Mouse (Mus musculus): Measurements from ENCODE around the gene Chrnb2. TPM values are rescaled to one million over a fixed set of nuclear protein-coding genes. Genes with fewer than 3 reads are reported as not detected.

The Chrnb2 gene
- polyA plus RNA-seq, 1 experiment from 2014 or later: 0.27 TPM

DNA sequence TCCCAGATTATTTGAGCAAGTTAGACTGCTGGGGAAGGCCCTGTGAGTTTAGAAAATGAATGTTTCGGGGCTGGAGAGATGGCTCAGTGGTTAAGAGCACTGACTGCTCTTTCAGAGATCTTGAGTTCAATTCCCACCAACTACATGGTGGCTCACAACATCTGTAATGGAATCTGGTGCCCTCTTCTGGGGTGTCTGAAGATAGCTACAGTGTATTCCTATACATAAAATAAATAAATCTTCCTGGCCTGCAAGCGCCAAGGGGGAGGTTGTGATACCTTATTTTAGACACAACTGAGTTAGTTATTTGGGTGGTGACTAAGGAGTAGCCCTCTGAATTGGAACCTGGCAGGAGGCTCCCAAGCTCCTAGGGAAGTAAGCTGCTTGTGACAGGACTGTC, 35.6 kb downstream of the Chrnb2 start:
- no peaks in the 10 kb centered on the region for H3K27me3 ChIP-seq (ENCODE audit: insufficient read depth, low read length)
- no peak overlapping the region for H3K4me3 ChIP-seq (ENCODE audit: low read depth, low read length)
- no peak overlapping the region for H3K9ac ChIP-seq (replicated peaks)
- H3K36me3 ChIP-seq (replicated peaks; ENCODE audit: insufficient read depth, low read length): peaks cover 10% of the 10 kb centered on the region
- H3K27ac ChIP-seq (ENCODE audit: low read depth): no peak overlapping the region
- peaks cover 21% of the 10 kb centered on the region for H3K4me1 ChIP-seq (ENCODE audit: insufficient read depth)
- no peak for ATAC-seq
- H3K9me3 ChIP-seq (ENCODE audit: low read length): no peaks in the 10 kb centered on the region
- no peak overlapping the region for H3K4me2 ChIP-seq (ENCODE audit: low read depth, low read length)
- TF ChIP-seq CTCF (IDR thresholded peaks at IDR 0.05; ENCODE audit: low read depth): peak; percentile 34
- TF ChIP-seq EP300 (IDR thresholded peaks at IDR 0.05; ENCODE audit: low read depth): no peak
- no peak for DNase-seq
- 73% methylated on average over 2 of the region's 2 CpGs for WGBS (ENCODE audit: insufficient replicate concordance)

DNA sequence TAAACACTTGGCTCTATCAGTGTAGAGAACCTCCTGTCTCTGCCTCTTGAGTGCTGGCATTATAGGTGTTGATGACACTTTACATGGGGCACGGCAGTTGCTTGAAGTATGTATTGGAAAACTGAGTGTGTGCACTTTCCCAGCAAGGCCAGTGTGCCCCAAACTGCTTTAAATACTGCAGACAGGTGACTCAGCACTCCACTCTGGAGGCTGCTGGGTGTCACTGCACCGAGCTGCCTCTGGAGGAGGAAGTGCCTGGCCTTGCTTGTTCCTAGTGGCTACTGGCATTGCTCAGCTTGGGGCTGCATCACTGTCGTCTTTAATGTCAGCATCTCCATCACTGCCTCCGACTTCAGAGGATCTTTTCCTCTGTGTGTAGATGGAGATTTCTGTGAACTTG, 37.4 kb downstream of the Chrnb2 start:
- TF ChIP-seq CTCF (IDR thresholded peaks at IDR 0.05; ENCODE audit: low read depth): peak; percentile 83
- no peak for TF ChIP-seq EP300 (IDR thresholded peaks at IDR 0.05; ENCODE audit: low read depth)
- 10% methylated on average over 4 of the region's 4 CpGs for WGBS (ENCODE audit: insufficient replicate concordance)

DNA sequence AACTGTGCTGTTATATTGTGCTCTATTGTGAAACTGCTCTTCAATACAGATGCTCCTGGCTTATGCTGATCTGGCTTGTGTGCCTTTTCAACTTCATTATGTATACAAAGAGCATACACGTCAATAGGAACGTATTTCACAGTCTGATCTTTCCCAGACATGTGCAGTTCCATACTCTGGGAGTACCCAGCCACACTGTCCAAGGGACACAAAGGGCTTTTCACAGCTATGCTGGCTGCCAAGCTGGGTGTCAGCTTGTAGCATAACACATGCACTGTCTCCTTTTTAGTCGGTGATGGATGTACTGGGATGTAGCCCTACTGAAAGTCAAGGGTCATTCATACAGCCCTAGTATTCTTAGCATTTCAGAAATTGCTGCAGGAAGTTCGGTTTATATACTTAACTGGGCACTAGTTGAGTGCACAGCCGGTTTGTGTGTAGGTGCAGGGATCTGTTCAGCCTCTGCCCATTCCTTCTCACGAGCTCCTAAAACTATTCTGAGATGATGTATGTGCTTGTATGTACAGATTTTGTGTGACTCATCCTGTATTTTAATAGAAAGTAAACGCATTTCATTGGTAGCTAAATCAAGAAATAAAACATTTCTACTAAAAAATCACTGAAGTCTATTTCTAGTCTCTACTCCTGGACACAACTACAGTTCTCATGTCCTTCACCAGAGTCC, 40.9 kb downstream of the Chrnb2 start:
- ATAC-seq: no peak
- WGBS (ENCODE audit: insufficient replicate concordance): 74% methylated on average over 7 of the region's 7 CpGs

More for the DNA sequence above, 37.4 kb downstream of the Chrnb2 start:
- H3K4me2 ChIP-seq (ENCODE audit: low read depth, low read length): no peak overlapping the region
- H3K36me3 ChIP-seq (replicated peaks; ENCODE audit: insufficient read depth, low read length): no peaks in the 10 kb centered on the region
- H3K9ac ChIP-seq (replicated peaks): no peak overlapping the region
- H3K4me1 ChIP-seq (ENCODE audit: insufficient read depth): peaks cover 17% of the 10 kb centered on the region
- ATAC-seq: no peak
- no peak overlapping the region for H3K4me3 ChIP-seq (ENCODE audit: low read depth, low read length)
- no peaks in the 10 kb centered on the region for H3K27me3 ChIP-seq (ENCODE audit: insufficient read depth, low read length)
- no peak overlapping the region for H3K27ac ChIP-seq (ENCODE audit: low read depth)
- DNase-seq: peak; percentile 70
- H3K9me3 ChIP-seq (ENCODE audit: low read length): no peaks in the 10 kb centered on the region

DNA sequence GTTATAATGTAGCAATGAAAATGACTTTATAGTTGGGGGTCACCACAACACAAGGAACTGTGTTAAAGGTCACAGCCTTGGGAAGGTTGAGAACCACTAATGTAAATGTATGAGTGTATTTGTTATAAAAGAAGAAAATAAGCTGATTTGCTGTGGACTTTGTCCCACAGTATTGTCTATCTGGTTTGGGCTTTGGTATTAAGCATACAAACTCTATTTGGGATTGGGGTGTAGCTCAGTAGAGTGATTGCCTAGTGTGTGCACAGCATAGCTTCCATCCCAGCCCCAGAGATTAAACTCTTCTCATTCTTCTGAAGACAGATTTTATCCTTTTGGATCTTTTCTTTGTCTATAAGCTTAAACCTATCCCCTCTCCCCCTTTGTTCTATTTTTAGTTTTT, 42.4 kb downstream of the Chrnb2 start:
- Histone ChIP-seq H3K9ac (replicated peaks) (no peak overlapping the region), H3K4me1 (ENCODE audit: insufficient read depth) (no peaks in the 10 kb centered on the region), H3K27ac (ENCODE audit: low read depth) (no peak overlapping the region), H3K4me3 (ENCODE audit: low read depth, low read length) (no peak overlapping the region), H3K4me2 (ENCODE audit: low read depth, low read length) (no peak overlapping the region), H3K27me3 (ENCODE audit: insufficient read depth, low read length) (no peaks in the 10 kb centered on the region), H3K36me3 (replicated peaks; ENCODE audit: insufficient read depth, low read length) (no peaks in the 10 kb centered on the region), H3K9me3 (ENCODE audit: low read length) (no peaks in the 10 kb centered on the region)
- ATAC-seq (no peak), DNase-seq (no peak)
- TF ChIP-seq EP300 (IDR thresholded peaks at IDR 0.05; ENCODE audit: low read depth) (no peak), CTCF (IDR thresholded peaks at IDR 0.05; ENCODE audit: low read depth) (no peak)

More for the DNA sequence above, 40.9 kb downstream of the Chrnb2 start:
- H3K27ac ChIP-seq (ENCODE audit: low read depth): no peak overlapping the region
- H3K9me3 ChIP-seq (ENCODE audit: low read length): no peaks in the 10 kb centered on the region
- no peaks in the 10 kb centered on the region for H3K36me3 ChIP-seq (replicated peaks; ENCODE audit: insufficient read depth, low read length)
- H3K4me3 ChIP-seq (ENCODE audit: low read depth, low read length): no peak overlapping the region
- H3K4me1 ChIP-seq (ENCODE audit: insufficient read depth): no peaks in the 10 kb centered on the region
- TF ChIP-seq CTCF (IDR thresholded peaks at IDR 0.05; ENCODE audit: low read depth) (no peak), EP300 (IDR thresholded peaks at IDR 0.05; ENCODE audit: low read depth) (no peak)
- no peaks in the 10 kb centered on the region for H3K27me3 ChIP-seq (ENCODE audit: insufficient read depth, low read length)
- H3K9ac ChIP-seq (replicated peaks): no peak overlapping the region
- H3K4me2 ChIP-seq (ENCODE audit: low read depth, low read length): no peak overlapping the region
- DNase-seq: no peak

DNA sequence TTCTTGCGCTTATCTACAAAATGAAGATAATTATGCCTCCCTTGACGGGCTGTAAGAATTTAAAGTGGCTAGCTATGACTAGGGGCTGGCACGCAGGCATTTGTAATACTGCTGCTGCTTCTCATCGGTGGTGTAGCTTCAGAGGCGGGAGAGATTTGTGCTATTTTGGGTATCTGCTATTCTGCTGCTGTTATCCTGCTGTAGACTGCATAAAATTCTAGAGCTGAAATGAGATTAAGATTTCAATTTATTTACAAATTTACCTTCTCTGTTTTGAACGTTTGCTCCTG, 48.5 kb downstream of the Chrnb2 start:
- H3K27ac ChIP-seq (ENCODE audit: low read depth): no peak overlapping the region
- no peaks in the 10 kb centered on the region for H3K36me3 ChIP-seq (replicated peaks; ENCODE audit: insufficient read depth, low read length)
- WGBS (ENCODE audit: insufficient replicate concordance): 55% methylated on average over 6 of the region's 6 CpGs
- TF ChIP-seq CTCF (IDR thresholded peaks at IDR 0.05; ENCODE audit: low read depth) (no peak), EP300 (IDR thresholded peaks at IDR 0.05; ENCODE audit: low read depth) (no peak)
- H3K27me3 ChIP-seq (ENCODE audit: insufficient read depth, low read length): no peaks in the 10 kb centered on the region
- no peak overlapping the region for H3K4me3 ChIP-seq (ENCODE audit: low read depth, low read length)
- peak overlapping the region; percentile 98 for H3K4me2 ChIP-seq (ENCODE audit: low read depth, low read length)
- DNase-seq (no peak), ATAC-seq (no peak)
- H3K9ac ChIP-seq (replicated peaks): peak overlapping the region; percentile 61; the same call in 1 of the 2 replicates
- peaks cover 12% of the 10 kb centered on the region; the same call in 1 of the 2 replicates for H3K4me1 ChIP-seq (ENCODE audit: insufficient read depth)
- no peaks in the 10 kb centered on the region for H3K9me3 ChIP-seq (ENCODE audit: low read length)

DNA sequence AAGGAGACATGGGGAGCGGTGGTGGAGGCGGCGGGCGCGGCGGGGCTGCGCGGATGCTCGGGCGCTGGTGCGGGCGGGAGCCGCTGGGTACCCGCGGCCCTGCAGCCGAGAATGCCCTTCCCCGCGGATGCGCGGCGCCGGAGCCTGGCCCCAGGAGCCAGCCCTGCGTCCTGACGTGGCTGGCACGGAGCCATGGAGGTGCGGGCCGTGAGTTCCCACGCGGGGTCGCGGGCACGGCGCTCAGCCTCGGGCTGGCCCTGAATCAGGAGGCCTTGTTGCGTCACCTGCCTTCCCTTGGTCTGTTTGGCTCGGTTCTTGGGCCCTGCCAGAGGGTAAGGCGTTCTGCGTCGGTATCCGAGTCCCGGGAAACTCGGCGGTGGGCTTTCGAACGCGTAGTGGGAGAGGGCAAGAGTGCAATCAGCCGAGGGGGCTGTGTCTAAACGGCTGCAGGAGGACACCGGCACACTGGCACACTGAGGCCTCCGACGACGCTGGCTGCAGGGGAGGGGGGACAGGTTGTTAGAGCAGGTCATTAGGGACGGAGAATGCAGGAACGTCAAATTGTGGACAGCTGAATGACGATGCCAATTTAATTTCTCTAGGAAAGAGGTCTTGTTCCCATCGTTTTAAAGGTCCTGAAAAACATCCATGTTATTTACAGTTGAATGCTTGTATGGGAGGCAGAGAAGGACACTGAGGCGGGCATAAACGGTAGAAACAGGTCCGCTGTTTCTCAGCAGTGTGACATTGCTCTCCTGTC, 49.0 kb downstream of the Chrnb2 start:
- TF ChIP-seq CTCF (IDR thresholded peaks at IDR 0.05; ENCODE audit: low read depth) (no peak), EP300 (IDR thresholded peaks at IDR 0.05; ENCODE audit: low read depth) (no peak)
- Histone ChIP-seq H3K4me1 (ENCODE audit: insufficient read depth) (peaks cover 12% of the 10 kb centered on the region; the same call in 1 of the 2 replicates), H3K27ac (ENCODE audit: low read depth) (no peak overlapping the region), H3K4me2 (ENCODE audit: low read depth, low read length) (peak overlapping the region; percentile 98), H3K27me3 (ENCODE audit: insufficient read depth, low read length) (no peaks in the 10 kb centered on the region), H3K9me3 (ENCODE audit: low read length) (no peaks in the 10 kb centered on the region), H3K36me3 (replicated peaks; ENCODE audit: insufficient read depth, low read length) (no peaks in the 10 kb centered on the region), H3K9ac (replicated peaks) (peak overlapping the region; percentile 61), H3K4me3 (ENCODE audit: low read depth, low read length) (peak overlapping the region; percentile 66)
- DNase-seq (peak; percentile 52), ATAC-seq (peak; percentile 70)
- 4% methylated on average over 41 of the region's 59 CpGs for WGBS (ENCODE audit: insufficient replicate concordance)

Data from liver, postnatal 0 days (tissue).